Mouse (Mus musculus) spleen, postnatal 14 days (tissue): ENCODE results near the gene Zpbp2.
A peak's percentile ranks its signal among the peaks of the same experiment; 100 is the strongest.

ENCODE experiments used
- DNase-seq, 2 experiments: peaks; one replicate each; pipeline ENCODE4 v3.0.0; 2021 to 2022; ENCODE audit warnings: low spot score in 2 of 2

Gene Zpbp2

GRCm38 (mm10) chr11:98550975-98551828 lies at the start of gene Zpbp2:
Gene Zpbp2, plus strand, starts transcription at chr11:98551097.
- peak; percentile 89 to 90 for DNase-seq

GRCm38 (mm10) chr11:98504926-98505325 lies 46.0 kb upstream of the Zpbp2 start:
- DNase-seq = no peak

GRCm38 (mm10) chr11:98509434-98509833 lies 41.5 kb upstream of the Zpbp2 start:
- DNase-seq = no peak

- DNase-seq = no peak
Measured at GRCm38 (mm10) chr11:98510125-98510524, 40.8 kb upstream of the Zpbp2 start.

GRCm38 (mm10) chr11:98512881-98513280 lies 38.0 kb upstream of the Zpbp2 start:
- no peak for DNase-seq

GRCm38 (mm10) chr11:98513356-98513936 lies 37.5 kb upstream of the Zpbp2 start:
- DNase-seq = no peak

- no peak for DNase-seq
Measured at GRCm38 (mm10) chr11:98520468-98520867, 30.4 kb upstream of the Zpbp2 start.

GRCm38 (mm10) chr11:98525140-98525539 lies 25.8 kb upstream of the Zpbp2 start:
- no peak for DNase-seq

GRCm38 (mm10) chr11:98526824-98527461 lies 24.0 kb upstream of the Zpbp2 start:
- DNase-seq = no peak

GRCm38 (mm10) chr11:98537480-98538034 lies 13.3 kb upstream of the Zpbp2 start:
- no peak for DNase-seq

- DNase-seq = no peak
Measured at GRCm38 (mm10) chr11:98540319-98540718, 10.6 kb upstream of the Zpbp2 start.

GRCm38 (mm10) chr11:98542553-98542952 lies 8.3 kb upstream of the Zpbp2 start:
- DNase-seq = no peak

- DNase-seq = no peak
Measured at GRCm38 (mm10) chr11:98543414-98543813, 7.5 kb upstream of the Zpbp2 start.

- DNase-seq = no peak
Measured at GRCm38 (mm10) chr11:98544890-98545677, 5.8 kb upstream of the Zpbp2 start.

- peak; percentile 53 to 58 for DNase-seq
Measured at GRCm38 (mm10) chr11:98545711-98546231, 5.1 kb upstream of the Zpbp2 start, which contains the start of gene Ikzf3. Gene Ikzf3, minus strand, starts transcription at chr11:98546031.

- no peak for DNase-seq
Measured at GRCm38 (mm10) chr11:98546529-98547307, 4.2 kb upstream of the Zpbp2 start.

- no peak for DNase-seq
Measured at GRCm38 (mm10) chr11:98547308-98547693, 3.6 kb upstream of the Zpbp2 start.

GRCm38 (mm10) chr11:98549363-98549762 lies 1.5 kb upstream of the Zpbp2 start:
- DNase-seq = no peak

GRCm38 (mm10) chr11:98550311-98550974 lies 454 bp upstream of the Zpbp2 start:
- no peak for DNase-seq

GRCm38 (mm10) chr11:98553966-98554365 lies 3.1 kb downstream of the Zpbp2 start:
- DNase-seq = no peak
